Mouse (Mus musculus) adrenal gland, postnatal 0 days (tissue): ENCODE measurements around the gene Gm21244. TPM values are rescaled to one million over a fixed set of nuclear protein-coding genes. Genes with fewer than 3 reads are reported as not detected.

Experiments
- polyA plus RNA-seq: library from polyadenylated mRNA; unstranded; fragments of >200 nt; fragmentation: Nextera tagmentation; extraction: Ambion mirVana; gene quantifications from 2 replicates; pipeline ENCODE4 v1.2.1, GENCODE M21; 2015

The Gm21244 gene
- polyA plus RNA-seq: not detected in 2 replicates

GRCm38 (mm10) chrY:7169193-7169592, at the start of gene Gm21244:
Gm21244 (minus strand) TSS chrY:7169293.

Other genes with a start within 250 kb of the Gm21244 start
- gene Gm28998, start 84.5 kb upstream of the Gm21244 start, polyA plus RNA-seq: not detected in 2 replicates
- gene Gm21788, start 235.7 kb upstream of the Gm21244 start, polyA plus RNA-seq: not detected in 2 replicates